Mouse (Mus musculus) urinary bladder, postnatal 4 days (tissue): ENCODE data around the gene Ndst4.

Experiments used
- DNase-seq, 2 experiments: peaks; one replicate each; pipeline ENCODE4 v3.0.0; 2021 to 2022; ENCODE audit warnings: low spot score in 2 of 2

The Ndst4 gene

GRCm38 (mm10) chr3:125403601-125404396 is at the start of gene Ndst4:
TSS of gene Ndst4 (plus strand) at chr3:125404076.
- DNase-seq = no peak

- no peak for DNase-seq
These were observed 6.4 kb upstream of the Ndst4 start for GRCm38 (mm10) chr3:125397443-125397842.

- DNase-seq = no peak
These were observed 2.6 kb downstream of the Ndst4 start for GRCm38 (mm10) chr3:125406456-125406855.

DNA sequence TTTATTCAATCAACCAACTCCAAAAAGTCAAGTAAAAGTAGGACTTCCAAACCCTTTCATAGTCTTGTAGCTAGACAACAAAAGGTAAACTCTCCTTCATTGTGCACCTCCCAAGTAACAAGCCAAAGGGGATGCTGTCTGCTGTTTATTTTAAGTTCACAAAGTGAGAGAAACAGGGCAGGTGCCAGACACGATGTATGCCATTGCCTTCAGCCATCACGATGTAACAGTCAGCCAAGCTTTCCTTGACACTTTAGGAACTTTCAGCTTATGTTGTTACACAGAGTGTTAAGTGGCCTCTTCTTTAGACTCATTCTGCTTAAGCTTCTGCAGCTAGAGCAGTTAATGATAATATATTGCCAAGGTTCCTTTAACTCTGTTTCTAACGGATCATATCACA is 3.1 kb downstream of the Ndst4 start:
- no peak for DNase-seq

GRCm38 (mm10) chr3:125466894-125467652 is 63.2 kb downstream of the Ndst4 start:
- DNase-seq = no peak

GRCm38 (mm10) chr3:125510102-125510501 is 106.2 kb downstream of the Ndst4 start:
- DNase-seq = no peak

DNA sequence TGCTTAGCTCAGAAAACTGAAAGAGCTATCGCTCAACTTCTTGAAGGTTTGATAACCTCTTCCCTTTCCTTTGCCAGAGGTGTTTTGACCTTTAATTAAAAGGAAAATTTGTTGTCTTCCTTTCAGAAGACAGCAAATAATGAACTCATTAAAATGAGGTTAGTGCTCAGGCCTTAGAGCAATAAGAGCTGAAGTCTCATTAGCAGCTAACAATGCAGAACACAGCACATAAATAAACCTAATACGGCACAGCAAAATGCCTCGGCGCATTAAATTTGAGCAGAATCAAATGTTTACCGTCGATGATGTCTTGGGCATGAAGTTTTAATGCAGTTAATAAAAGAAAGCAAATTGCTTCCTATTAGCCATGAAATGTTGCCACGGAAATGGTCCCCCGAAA is 129.5 kb downstream of the Ndst4 start:
- DNase-seq = no peak

DNA sequence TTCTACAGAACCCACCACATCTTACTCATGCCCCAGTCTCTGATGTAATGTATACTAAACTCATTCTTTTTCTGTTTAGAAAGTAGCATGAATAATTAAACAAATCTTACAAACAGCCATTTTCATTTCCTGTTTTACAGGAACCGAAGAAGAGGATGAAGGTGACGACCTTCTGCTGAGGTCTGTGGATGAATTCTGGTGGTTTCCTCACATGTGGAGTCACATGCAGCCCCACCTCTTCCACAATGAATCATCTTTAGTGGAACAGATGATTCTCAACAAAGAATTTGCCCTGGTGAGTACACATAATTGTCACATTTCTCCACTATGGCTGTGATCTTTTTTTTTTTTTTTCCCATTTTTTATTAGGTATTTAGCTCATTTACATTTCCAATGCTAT is 166.7 kb downstream of the Ndst4 start:
- DNase-seq = no peak

- no peak for DNase-seq
These were observed 228.4 kb downstream of the Ndst4 start for GRCm38 (mm10) chr3:125632233-125632632.

DNA sequence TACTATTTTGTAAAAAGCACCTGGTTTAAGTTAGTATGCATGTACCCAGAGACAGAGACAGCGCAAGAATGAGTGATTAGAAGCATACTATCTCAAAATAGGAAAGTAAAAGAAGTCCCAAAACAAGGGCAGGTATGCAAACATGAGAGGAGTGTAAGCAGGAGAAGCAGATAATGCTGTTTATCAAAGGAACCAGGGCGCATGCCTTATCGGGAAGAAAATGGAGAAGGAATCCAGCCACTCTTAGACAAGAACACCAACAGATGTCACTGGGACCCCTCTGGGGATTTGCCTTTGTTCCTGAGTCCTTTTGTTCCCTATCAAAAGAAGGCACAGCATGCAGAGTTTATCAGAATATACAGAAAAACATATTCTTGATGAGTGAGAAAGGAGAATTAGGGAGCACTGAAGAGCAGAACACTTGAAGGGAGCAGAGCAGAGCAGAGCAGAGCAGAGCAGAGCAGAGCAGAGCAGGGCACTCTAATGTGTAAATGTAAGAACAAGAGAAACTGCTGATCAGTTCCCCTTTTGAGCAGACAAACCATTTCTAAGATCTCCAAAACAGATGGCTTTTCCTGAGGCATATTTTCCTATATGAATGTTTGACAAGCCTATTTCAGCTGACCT is 251.2 kb downstream of the Ndst4 start:
- DNase-seq = no peak

- DNase-seq = no peak
These were observed 256.3 kb downstream of the Ndst4 start for GRCm38 (mm10) chr3:125660114-125660717.

DNA sequence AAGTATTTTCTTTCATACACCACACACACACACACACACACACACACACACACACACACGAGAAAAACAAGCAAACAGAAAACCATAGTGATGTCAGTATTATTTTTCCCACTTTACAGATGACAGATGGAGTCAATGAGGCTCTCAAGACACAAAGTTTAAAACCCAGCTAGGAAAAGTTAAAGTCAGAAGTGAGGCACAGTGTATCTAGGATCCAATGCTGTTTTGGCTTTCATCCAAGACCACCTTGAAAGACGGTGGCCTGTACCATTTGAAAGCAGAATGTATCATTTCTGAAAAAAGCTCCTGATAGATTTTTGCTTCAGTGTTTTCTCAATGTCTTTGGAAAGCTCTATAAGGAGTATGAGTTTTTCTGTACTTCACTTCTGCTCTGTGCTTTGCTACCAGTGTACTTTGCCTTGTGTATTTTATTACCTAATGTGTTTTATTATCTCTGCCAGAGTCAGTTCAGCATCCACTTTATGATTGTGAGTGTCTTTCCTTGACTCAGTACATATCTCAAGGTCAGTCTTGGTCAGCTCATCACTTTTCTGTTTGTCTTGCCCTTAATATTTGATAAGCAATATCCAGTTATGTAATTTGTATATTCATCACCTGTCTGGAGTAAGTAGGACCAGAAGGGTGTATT is 257.1 kb downstream of the Ndst4 start:
- DNase-seq = no peak

GRCm38 (mm10) chr3:125673997-125674794 is 270.3 kb downstream of the Ndst4 start:
- DNase-seq = no peak

- DNase-seq = no peak
These were observed 271.5 kb downstream of the Ndst4 start for GRCm38 (mm10) chr3:125675211-125675896.

DNA sequence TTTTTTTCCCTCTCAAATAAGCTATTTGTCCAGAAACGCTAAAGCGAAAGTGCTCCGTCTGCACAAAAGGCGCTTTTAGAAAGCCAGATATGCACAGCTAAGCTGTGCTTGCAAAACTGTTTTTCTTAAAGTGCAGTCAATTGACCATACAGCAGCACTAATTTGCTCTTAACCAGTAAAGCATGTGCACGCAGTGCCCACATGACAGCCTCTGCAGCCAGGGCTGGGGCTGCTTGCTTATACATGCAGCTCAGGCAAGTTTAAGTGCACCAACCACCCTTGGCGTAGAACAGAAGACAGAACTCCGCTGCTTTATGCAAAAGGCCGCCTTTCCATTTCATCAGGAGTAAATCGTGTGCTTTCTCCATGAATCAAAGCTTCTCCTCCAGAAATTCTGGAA is 275.0 kb downstream of the Ndst4 start:
- no peak for DNase-seq

DNA sequence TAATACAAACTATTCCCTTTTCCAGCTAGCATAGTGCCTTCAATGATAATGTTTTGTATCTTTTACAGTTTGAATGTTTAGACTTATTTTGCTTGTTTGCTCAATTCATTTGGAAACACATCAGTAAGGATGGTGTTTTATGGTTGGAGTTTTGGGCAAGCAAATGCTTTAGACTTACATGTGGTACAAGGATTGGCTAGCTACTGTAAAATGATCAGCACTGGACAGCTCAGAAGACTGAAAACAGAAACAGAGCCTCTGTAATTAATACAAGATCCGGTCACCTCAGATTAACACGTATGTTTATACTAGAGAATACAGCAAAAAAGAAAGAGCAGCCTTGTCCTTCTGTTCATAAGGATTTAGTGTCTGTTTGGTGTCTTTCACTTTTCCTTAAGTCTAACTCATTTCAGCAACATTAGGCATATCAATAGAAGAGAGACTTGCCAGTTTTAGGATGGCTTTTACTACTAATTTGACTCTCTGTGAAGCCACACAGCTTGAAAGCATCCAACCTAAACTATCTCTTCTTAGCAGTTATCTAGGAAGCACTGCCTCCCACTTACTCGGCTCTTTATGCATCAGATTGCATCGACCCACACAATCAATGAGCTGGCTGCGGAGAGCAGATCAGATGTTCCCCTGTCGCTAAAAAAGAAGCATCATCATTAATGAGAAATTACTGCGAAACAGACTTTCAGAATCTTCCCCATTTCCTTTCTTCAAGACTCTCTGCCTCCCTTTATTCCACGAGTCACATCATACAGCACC is 279.8 kb downstream of the Ndst4 start:
- no peak for DNase-seq

DNA sequence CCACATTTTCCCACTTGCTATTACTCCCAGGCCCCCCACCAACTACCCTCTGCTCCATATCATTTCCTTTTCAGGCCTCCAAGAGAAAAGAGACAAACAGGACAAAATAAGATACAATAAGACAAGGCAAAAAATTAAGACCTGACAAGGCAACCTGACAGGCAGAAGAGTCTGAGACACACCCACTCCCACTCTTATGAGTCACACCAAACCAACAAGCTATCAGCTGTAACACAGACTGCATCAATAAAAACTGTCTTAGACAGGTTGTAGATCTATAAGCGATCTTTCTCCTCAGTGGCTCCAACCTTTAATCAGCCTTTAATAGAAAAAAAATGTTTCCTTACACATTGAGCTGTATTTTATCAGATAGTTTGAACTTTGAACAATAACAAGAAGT is 280.7 kb downstream of the Ndst4 start:
- DNase-seq = no peak

DNA sequence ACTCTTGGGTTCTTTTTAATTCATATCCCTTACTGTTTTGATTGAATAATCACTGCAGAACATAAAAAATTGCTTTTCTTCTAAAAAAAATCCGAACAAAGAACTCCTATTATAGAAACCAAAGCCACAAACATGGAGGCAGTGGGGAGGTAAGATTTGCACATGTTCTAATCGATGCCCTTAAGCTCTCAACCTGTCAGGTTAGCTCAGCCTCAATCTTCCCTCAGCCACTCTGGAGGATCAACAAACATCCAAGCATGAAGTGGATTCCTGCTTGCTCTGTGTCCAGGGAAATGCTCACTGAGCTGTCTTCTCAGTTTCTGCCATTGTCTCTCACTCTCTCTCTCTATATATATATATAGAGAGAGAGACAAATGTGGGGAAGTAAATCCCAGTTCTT is 283.7 kb downstream of the Ndst4 start:
- DNase-seq = no peak

GRCm38 (mm10) chr3:125690948-125691347 is 287.1 kb downstream of the Ndst4 start:
- DNase-seq = no peak

DNA sequence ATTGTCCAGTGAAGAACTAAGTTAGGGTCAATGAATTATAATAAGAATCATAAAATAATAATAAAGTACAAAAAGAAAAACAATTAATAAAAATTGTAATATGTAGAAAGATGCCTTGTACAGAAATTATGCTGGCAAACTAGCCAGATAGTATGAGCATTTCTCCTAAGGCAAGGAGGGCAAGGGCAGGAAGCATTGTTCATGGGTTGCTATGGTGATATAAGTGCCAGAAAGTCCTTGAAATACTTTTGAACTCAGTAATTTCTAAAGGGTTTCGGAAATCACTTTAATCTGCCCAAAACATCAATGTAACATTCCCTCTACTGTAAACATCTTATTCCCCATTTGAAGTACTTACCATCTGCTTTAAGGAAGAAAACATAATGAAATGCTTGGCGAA is 319.1 kb downstream of the Ndst4 start:
- DNase-seq = no peak
